Mouse (Mus musculus): ENCODE results near the gene Tspan9. TPM values are rescaled to one million over a fixed set of nuclear protein-coding genes. Genes with fewer than 3 reads are reported as not detected.

Tspan9 gene
- polyA plus RNA-seq, 1 experiment from 2014 or later = 19.6 TPM

DNA sequence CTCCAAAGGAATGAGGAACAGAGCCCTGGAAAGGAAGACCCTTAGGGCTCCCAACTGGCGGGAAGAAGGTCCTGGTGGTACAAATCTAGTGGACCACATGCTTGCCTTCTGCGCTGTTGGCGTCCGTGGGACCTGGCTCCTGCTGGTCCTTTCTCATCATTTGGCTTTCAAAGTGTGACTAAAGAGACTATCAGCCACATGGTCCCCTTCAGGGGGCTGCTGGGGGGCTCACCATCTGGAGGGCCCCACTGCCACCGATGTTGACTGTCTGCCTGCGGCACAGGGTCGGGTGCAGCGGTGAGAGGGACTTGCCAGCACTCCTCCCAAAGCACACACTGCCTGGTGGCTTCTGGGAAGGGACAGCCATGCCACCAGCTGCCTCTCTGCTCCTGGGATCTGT lies 150.4 kb downstream of the Tspan9 start:
- no peak overlapping the region for H3K9ac ChIP-seq (replicated peaks)
- DNase-seq = no peak
- H3K27ac ChIP-seq (ENCODE audit: low read depth) = no peak overlapping the region
- no peaks in the 10 kb centered on the region for H3K9me3 ChIP-seq (ENCODE audit: low read length)
- TF ChIP-seq CTCF (IDR thresholded peaks at IDR 0.05; ENCODE audit: low read depth) (no peak), EP300 (IDR thresholded peaks at IDR 0.05; ENCODE audit: low read depth) (no peak)
- H3K4me1 ChIP-seq (ENCODE audit: insufficient read depth) = no peaks in the 10 kb centered on the region
- WGBS (ENCODE audit: insufficient replicate concordance) = 79% methylated on average over 8 of the region's 8 CpGs
- H3K4me2 ChIP-seq (ENCODE audit: low read depth, low read length) = no peak overlapping the region
- H3K4me3 ChIP-seq (ENCODE audit: low read depth, low read length) = no peak overlapping the region
- no peaks in the 10 kb centered on the region for H3K27me3 ChIP-seq (ENCODE audit: insufficient read depth, low read length)
- no peaks in the 10 kb centered on the region for H3K36me3 ChIP-seq (replicated peaks; ENCODE audit: insufficient read depth, low read length)
- no peak for ATAC-seq

GRCm38 (mm10) chr6:127991509-127992176 lies 151.8 kb downstream of the Tspan9 start:
- no peak for DNase-seq
- 58% methylated on average over 11 of the region's 11 CpGs for WGBS (ENCODE audit: insufficient replicate concordance)

DNA sequence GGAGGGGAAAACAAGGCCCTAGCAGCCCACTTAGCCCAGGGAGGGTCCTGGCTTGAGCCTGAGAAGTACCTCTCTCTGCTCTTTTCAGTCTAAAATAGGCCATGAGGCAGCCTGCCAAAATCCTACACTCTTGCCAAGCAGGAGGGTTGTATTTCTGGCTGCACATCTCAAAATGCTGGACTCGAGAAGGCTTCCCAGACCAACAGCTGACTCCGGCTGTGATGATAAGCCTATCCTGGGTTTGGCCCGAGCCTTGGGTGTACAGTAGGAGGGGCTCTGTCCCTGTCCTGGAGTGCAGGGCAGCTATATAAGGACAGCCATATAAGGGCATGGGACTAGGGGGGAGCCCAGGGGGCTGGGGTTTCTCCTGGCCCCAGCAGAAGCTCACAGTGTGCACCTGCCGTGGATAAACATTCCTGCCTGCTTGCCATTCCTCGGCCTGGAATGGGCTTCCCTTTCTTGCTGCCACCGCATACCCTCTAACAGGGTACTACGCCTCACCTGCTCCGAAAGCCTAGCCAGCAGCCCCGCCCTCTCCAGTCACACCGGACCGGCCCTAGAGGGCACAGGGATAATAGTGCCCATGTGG lies 153.7 kb downstream of the Tspan9 start:
- no peak for TF ChIP-seq EP300 (IDR thresholded peaks at IDR 0.05; ENCODE audit: low read depth)
- no peak for TF ChIP-seq CTCF (IDR thresholded peaks at IDR 0.05; ENCODE audit: low read depth)
- Histone ChIP-seq H3K36me3 (replicated peaks; ENCODE audit: insufficient read depth, low read length) (no peaks in the 10 kb centered on the region), H3K9ac (replicated peaks) (no peak overlapping the region), H3K4me2 (ENCODE audit: low read depth, low read length) (no peak overlapping the region), H3K27ac (ENCODE audit: low read depth) (no peak overlapping the region), H3K27me3 (ENCODE audit: insufficient read depth, low read length) (no peaks in the 10 kb centered on the region), H3K9me3 (ENCODE audit: low read length) (no peaks in the 10 kb centered on the region), H3K4me1 (ENCODE audit: insufficient read depth) (no peaks in the 10 kb centered on the region), H3K4me3 (ENCODE audit: low read depth, low read length) (no peak overlapping the region)
- no peak for ATAC-seq
- DNase-seq = no peak
- 79% methylated on average over 11 of the region's 11 CpGs for WGBS (ENCODE audit: insufficient replicate concordance)

More at GRCm38 (mm10) chr6:127991509-127992176, 151.8 kb downstream of the Tspan9 start:
- Histone ChIP-seq H3K9ac (replicated peaks) (no peak overlapping the region), H3K9me3 (ENCODE audit: low read length) (no peaks in the 10 kb centered on the region), H3K36me3 (replicated peaks; ENCODE audit: insufficient read depth, low read length) (no peaks in the 10 kb centered on the region), H3K4me3 (ENCODE audit: low read depth, low read length) (no peak overlapping the region), H3K27me3 (ENCODE audit: insufficient read depth, low read length) (no peaks in the 10 kb centered on the region), H3K4me2 (ENCODE audit: low read depth, low read length) (no peak overlapping the region), H3K4me1 (ENCODE audit: insufficient read depth) (no peaks in the 10 kb centered on the region), H3K27ac (ENCODE audit: low read depth) (no peak overlapping the region)
- peak; percentile 55 for ATAC-seq
- no peak for TF ChIP-seq EP300 (IDR thresholded peaks at IDR 0.05; ENCODE audit: low read depth)
- no peak for TF ChIP-seq CTCF (IDR thresholded peaks at IDR 0.05; ENCODE audit: low read depth)

GRCm38 (mm10) chr6:127988944-127989494 lies 154.4 kb downstream of the Tspan9 start:
- DNase-seq (no peak), ATAC-seq (no peak)
- no peak overlapping the region for H3K9ac ChIP-seq (replicated peaks)
- no peak overlapping the region for H3K4me3 ChIP-seq (ENCODE audit: low read depth, low read length)
- H3K4me1 ChIP-seq (ENCODE audit: insufficient read depth) = no peaks in the 10 kb centered on the region
- WGBS (ENCODE audit: insufficient replicate concordance) = 85% methylated on average over 12 of the region's 12 CpGs
- no peaks in the 10 kb centered on the region for H3K9me3 ChIP-seq (ENCODE audit: low read length)
- no peak overlapping the region for H3K4me2 ChIP-seq (ENCODE audit: low read depth, low read length)
- H3K27me3 ChIP-seq (ENCODE audit: insufficient read depth, low read length) = no peaks in the 10 kb centered on the region
- no peak for TF ChIP-seq CTCF (IDR thresholded peaks at IDR 0.05; ENCODE audit: low read depth)
- TF ChIP-seq EP300 (IDR thresholded peaks at IDR 0.05; ENCODE audit: low read depth) = no peak
- H3K36me3 ChIP-seq (replicated peaks; ENCODE audit: insufficient read depth, low read length) = no peaks in the 10 kb centered on the region
- H3K27ac ChIP-seq (ENCODE audit: low read depth) = no peak overlapping the region

DNA sequence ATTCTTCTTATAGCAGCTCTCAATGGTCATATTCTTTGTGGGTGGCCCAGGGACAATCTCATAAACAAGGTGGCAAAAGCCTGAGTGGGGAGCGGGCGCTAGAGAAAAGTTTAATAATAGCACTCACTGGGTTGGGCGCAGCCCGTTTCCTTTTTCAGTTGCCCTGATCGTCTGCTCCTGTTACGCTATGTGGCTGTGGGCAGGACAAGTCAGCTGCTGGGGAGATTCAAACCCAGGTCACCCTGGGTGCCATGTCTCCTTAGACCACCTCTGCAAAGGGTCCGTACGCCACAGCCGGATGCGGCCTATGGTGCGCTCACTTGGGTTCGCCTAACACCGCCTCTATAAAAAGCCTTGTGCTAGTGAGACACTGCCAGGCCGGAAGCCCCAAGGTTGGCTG lies 156.0 kb downstream of the Tspan9 start:
- no peak overlapping the region for H3K4me2 ChIP-seq (ENCODE audit: low read depth, low read length)
- peaks cover 5% of the 10 kb centered on the region; the same call in 1 of the 2 replicates for H3K4me1 ChIP-seq (ENCODE audit: insufficient read depth)
- DNase-seq (no peak), ATAC-seq (no peak)
- TF ChIP-seq CTCF (IDR thresholded peaks at IDR 0.05; ENCODE audit: low read depth) (no peak), EP300 (IDR thresholded peaks at IDR 0.05; ENCODE audit: low read depth) (no peak)
- H3K4me3 ChIP-seq (ENCODE audit: low read depth, low read length) = no peak overlapping the region
- no peaks in the 10 kb centered on the region for H3K27me3 ChIP-seq (ENCODE audit: insufficient read depth, low read length)
- no peak overlapping the region for H3K27ac ChIP-seq (ENCODE audit: low read depth)
- no peaks in the 10 kb centered on the region for H3K9me3 ChIP-seq (ENCODE audit: low read length)
- H3K36me3 ChIP-seq (replicated peaks; ENCODE audit: insufficient read depth, low read length) = no peaks in the 10 kb centered on the region
- no peak overlapping the region for H3K9ac ChIP-seq (replicated peaks)
- WGBS (ENCODE audit: insufficient replicate concordance) = 82% methylated on average over 14 of the region's 14 CpGs

DNA sequence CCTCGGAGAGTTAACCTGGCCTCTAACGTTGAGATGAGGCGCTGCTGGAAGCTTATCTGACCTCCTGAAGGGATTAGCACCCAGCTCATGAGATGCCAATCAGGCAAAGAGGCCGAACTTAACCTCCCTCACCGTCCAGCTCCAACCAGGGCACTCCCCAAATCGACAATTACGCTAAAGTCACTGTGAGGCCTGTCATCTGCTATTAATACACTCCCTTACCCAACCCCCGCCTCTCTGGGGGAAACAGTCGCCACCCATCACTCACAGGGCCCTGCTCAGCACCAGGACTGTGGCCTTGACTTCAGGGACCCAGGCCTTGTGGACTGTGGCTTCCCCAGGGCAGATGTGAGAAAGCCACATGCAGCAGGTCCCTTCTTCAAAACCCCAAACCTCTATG lies 157.0 kb downstream of the Tspan9 start:
- no peak for DNase-seq
- TF ChIP-seq EP300 (IDR thresholded peaks at IDR 0.05; ENCODE audit: low read depth) (no peak), CTCF (IDR thresholded peaks at IDR 0.05; ENCODE audit: low read depth) (no peak)
- Histone ChIP-seq H3K27ac (ENCODE audit: low read depth) (no peak overlapping the region), H3K36me3 (replicated peaks; ENCODE audit: insufficient read depth, low read length) (no peaks in the 10 kb centered on the region), H3K4me1 (ENCODE audit: insufficient read depth) (peaks cover 11% of the 10 kb centered on the region), H3K4me3 (ENCODE audit: low read depth, low read length) (no peak overlapping the region), H3K4me2 (ENCODE audit: low read depth, low read length) (no peak overlapping the region), H3K27me3 (ENCODE audit: insufficient read depth, low read length) (no peaks in the 10 kb centered on the region), H3K9me3 (ENCODE audit: low read length) (no peaks in the 10 kb centered on the region), H3K9ac (replicated peaks) (no peak overlapping the region)
- no peak for ATAC-seq
- 48% methylated on average over 9 of the region's 9 CpGs for WGBS (ENCODE audit: insufficient replicate concordance)

All from liver, postnatal 0 days (tissue).